Mouse (Mus musculus): ENCODE measurements around the gene Lingo1.

Lingo1 gene

DNA sequence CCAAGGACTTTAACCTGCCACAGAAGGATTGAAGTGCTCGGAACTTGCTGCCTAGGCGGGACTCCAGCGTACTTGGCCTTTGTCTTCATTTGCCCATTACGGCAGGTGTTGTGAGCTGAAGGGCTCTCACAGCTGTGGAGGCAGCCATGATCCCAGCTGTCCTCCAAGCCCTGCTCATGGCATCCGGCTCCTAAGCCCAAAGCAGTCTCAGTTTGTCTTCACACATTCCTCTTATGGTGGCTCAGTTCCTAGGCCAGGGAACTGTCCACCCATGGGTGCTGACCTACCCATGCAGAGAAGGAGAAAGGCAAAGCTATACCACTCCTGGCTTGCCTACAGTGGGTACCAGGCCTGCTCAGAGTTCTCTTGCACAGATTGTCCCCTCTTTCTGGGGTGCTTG lies 132.1 kb downstream of the Lingo1 start:
- no peak for DNase-seq

DNA sequence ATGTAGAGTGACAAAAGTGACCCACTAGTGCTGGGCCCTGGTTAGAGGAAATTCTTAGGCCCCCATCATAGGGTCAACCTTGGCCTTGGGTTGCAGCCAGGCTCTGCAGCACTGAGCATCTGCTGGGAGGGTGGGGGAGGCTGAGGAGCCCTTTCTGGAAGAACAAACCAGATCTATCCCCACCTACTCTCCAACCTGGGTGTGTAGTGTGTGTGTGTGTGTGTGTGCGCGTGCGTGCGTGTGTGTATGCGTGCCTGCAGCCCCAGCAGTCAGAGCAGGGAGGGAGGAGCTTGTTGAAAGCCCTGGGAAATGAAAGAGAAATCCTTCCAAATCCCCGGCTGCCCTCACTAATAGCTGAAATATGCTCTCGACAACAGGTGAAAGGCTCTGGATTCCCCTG lies 133.3 kb downstream of the Lingo1 start:
- no peak for DNase-seq

DNA sequence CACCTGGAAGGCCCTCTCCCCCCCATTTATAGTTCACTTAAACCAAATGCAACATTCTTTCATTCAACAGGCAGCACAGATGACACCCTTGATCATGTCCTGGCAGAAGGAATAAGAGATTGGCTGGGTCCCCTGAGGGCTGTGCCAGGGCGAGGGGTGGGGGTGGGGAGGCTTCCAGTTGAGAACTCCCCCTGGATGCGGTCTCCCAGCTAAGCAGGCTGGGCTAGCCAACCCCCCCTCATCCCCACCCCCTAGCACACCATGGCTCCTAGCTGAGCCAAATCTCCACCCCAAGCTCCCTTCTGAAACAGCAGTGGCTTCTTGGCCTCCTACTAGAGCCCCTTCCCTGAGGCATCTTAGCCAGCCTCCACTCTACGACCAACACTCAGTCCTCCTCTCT lies 133.9 kb downstream of the Lingo1 start:
- no peak for DNase-seq

DNA sequence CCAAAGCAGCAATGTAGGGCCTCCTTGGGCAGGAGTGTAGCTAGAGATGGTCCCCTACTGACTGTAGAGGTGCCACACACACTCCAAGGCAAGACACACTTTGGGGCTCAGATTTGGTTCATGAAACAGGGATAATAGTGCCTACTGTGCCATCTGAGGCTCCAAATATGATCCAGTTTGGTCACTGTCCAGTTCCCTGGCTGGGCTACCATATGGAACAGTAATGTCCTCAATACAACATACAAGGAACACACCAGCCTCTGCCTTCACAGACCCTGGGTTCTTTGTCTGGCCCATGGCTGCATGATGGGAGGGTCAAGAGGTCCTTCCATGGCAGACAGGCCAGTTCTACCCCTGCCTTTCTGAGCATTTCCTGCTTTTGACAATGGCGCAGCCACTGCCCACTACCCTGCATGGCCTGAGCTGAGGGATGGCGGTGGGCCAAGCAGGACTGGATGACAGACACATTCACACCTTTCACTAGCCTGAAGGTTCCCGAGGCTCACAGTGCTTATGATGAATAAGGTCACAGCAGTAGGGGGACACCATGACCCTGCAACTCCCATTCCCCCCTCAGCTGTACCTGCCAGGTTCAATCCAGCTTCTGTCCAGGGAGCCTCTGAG lies 134.9 kb downstream of the Lingo1 start:
- DNase-seq: no peak

DNA sequence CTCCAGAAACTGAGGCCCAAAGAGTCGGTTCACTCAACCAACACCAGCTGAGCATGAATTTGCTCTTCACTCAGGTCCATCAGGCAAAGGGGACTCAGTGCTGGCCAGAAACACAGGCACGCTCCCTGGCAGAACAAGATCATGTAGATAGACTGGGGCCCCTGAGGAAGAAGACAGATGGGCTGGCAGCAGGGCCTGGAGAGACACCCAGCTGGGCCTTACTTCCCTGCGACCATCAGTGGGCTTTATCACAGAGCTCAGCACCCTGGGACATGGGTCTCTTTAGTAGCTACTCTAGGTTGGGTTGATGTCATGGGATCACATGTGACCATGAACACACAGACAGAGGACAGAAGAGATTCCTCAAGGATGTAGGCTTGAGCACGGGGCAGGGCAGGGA lies 137.7 kb downstream of the Lingo1 start:
- DNase-seq: no peak

DNA sequence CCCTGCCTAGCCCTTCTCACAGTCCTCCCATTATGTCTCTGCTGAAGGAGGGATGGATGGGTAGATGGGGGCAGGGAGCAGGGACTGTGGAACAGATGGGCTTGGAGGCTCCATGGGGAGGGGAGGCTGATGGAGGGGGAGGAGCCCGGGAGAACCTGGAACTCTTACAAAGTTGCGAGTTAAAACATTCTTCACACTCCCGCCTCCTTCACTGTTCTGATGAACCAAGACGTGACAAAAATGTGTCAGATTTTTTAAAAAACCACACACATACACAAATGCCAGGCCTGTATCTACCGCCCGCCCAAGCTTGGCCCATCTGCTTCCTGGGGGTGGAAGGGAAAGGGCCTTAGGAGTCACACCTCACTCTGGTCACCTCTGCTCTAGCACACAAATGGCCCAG lies 138.3 kb downstream of the Lingo1 start:
- no peak for DNase-seq

DNA sequence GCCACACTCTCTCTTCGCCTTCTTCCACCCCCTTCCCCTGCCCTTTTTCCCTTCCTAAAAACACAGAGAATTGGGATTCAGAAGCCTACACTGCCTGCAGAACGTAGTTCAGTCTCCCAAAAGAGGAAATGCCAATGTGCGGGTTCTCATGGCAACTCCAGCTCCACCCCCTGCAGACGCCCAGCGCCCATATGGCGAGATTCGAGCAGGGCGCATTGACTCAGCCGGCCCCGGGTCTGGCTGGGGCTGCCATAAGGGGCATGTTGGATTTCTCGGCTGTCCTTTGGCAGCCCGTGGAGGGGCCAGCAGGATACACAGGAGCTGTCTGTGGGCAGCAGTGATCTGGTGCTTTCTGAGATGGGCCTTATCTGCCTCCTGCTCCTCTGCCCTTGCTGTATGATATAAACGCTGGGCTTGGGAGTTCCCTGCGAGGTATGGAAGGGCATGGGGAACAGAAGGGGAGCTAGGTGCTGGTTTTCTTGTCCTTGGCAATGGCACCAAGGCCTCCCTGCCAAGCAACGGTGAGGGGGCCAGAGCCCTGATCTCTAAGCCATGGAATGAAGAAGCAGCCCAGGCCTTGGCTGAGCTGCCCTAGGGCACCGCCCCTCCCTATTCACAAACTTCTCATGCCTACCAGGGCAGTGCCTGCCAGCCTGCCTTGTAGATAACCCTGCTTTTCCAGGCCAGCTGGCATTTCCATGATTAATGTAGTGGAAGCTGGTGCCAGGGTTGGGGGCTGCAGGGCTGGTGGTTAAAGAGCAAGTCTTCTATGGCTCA lies 139.3 kb downstream of the Lingo1 start:
- no peak for DNase-seq

DNA sequence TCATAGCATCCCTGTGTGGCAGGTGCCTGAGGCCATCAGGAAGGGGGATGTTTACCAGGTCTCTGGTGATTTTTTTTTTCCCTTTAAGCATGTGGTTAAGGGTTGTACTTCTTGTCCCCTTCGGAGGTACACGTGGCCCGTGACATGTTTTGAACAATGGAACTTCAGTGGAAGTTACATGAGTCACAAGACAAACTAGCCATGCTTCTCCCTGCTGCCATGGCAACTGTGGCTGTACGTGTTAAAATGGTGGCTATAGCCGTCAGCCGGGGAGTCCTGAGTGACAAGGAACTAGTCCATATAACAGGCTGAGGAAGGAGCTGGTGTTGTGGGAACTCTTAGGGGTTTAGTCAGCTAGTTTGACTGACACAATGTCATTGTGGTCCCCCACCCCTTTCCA lies 141.1 kb downstream of the Lingo1 start:
- DNase-seq: no peak

DNA sequence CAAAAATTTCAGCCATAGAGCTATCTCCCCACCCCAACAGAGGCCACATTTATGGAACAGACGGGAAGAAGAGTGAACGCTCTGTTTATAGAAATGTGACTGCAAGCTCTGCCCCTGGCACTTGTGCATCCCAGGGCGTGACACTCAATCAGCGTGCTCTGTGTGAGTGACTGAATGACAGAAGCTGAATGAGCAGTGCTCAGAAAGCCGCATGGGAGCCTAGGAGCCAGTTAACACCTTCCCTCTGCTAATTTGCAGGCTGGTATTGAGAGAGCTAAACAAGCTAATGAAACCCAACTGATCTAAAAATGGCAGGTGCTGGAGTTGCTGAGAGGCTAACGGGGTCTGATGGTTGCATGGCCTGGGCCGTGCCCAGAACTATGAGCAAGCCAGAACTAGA lies 143.7 kb downstream of the Lingo1 start:
- no peak for DNase-seq

DNA sequence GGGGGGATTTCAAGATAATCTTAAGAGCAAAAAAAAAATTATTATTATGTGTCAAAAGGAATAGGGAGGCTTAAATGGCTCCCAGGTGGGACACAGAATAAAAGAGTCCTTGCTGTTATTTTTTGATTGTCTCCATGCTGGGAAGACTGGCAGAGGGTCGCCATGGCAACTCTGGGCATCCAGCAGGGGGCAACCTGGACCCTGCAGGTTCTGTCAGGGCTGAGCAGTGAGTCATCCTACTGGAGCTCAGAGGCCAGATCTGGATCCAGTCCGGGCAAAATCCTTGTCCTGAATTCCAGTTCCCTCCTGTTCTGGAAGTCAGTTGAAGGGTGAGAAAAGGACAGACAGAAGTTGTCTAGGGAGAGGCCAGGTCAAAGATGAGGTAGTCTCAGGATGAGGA lies 144.7 kb downstream of the Lingo1 start:
- no peak for DNase-seq

DNA sequence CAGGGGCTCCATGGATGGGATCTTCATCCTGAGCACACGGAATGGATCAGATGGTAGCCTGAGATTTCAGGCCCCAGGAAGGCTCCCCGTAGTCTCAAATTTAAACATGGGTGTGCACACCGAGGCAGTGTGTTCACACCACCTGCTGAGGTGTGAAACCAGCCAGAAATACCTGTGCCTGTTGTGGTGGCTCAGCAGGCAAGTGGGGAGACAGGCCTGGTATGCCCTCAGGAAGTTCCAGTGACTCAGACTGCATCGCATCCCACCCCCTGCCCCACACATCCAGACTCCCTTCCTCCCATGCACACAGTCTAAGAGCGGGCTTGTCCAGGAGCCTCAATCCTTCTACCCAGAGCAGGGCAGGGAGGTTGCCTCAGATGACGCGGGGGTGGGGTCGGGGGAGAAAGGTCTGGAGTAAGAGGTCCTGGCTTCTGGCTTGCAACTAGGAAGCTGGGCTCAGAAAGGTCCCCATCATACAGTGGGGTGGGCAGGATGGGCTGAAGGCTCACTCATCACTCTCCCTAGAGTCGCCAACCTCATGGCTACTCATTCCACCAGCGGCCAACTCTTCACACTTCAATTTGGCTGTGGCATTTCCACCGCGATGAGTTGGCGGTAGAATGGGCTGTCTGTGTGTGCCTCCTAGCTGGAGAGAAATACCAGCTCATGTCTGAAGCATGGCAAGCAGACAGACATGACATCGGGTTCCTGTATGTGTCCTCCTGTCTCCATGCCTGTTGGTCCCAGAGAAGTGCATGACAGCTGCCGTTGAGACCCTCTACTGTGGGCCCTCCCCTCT lies 149.8 kb downstream of the Lingo1 start:
- no peak for DNase-seq

DNA sequence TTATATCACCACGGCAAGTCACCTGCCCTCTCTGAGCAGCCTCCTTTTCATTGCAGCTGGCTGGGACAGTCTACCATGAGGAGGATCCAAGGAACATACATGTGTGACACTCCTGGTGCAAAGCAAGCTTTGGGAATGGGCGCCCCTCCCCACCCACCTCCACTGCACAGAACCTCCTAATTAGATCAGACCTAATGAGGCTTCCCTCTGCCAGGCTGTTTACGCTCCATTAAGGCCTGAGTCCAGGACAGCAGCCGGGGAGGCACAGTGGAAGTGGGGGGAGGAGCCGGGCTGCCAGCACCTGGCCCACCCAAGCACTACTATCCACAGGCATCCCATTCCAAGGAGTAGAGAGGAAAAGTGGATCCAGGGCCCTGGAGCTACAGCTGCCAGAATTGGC lies 152.8 kb downstream of the Lingo1 start:
- DNase-seq: no peak

DNA sequence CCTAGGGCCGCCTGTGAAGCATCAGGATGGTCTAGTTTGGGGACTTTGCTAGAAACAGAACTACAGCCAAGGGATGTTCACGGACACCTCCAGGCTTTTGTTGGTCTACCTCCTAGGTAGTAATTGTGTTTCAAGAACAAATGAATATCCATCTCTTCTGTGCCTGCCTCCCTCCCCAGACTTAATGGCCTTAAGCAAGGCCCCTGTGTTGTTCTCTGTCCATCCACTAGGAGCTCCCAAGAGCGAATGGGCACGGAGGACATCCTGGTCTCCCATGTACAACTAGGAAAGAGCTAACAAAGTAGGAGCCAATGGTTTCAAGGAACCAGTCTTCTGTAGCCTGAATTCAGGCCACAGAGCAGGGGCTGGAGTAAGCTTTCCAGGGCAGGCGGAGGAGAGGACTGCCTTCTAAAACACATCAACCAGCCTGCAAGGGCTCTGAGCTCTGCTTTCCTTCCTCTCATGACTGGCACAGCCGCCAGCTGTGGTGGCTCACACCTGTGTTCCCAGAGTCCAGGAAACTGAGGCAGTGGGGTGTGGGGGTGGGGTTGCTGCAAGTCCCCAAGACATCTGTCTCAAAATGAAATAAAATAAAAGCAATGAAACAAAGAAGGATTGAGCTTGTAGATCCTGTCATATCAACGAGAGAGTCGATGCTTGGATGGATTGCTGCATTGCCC lies 157.9 kb downstream of the Lingo1 start:
- peak in 1 of 2 experiments; percentile 29 for DNase-seq

DNA sequence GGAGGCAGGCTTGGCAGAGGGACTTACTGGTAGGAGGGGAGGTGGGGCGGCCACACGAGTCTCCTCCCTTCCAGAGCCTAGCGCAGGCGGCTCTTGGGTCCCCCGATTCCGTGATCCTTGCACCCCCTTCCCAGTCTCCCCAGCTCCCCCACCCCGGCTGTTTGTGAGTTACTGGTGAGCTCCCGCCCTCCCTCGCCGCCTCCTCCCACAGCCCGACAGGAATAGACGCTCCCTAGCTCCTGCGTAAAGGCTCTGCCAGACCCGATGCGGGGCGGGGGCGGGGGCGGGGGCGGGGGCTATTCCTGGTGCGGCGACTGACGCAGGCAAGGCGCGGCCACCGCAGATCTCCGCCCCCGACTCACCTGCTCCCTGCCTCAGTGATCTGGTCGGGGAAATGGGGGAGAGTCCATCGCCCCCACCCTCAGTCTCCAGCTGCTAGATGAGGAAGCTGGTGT lies 158.8 kb downstream of the Lingo1 start:
- no peak for DNase-seq

DNA sequence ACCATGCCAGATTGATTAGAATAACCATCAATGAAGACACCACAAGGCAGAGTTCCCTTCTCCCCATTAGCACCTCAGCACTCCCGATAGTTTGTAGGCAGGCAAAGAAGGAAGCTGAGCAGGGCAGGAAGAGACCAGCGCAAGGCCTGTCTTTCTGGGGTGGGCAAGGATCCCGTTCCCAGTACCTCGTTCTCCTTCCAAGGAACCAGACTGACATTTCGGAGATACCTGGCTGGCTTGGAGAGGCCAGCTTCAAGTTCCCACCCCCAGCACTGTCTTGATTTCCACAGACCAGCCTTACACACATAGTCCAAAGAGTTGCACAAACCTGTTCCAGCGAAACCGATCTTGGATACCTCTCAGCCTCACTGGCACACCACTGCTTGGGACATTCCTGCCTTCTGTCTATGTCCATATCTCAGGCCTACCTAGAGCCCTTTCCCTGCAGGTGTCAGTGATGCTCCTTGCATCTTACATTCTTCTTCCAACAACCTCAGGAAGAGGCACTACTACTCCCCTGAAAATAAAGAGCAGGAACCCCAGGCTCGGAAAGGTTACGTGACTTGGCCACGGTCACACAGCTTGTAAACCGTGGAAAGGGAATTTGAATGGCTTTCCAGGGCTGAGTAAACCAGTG lies 159.4 kb downstream of the Lingo1 start:
- no peak for DNase-seq

DNA sequence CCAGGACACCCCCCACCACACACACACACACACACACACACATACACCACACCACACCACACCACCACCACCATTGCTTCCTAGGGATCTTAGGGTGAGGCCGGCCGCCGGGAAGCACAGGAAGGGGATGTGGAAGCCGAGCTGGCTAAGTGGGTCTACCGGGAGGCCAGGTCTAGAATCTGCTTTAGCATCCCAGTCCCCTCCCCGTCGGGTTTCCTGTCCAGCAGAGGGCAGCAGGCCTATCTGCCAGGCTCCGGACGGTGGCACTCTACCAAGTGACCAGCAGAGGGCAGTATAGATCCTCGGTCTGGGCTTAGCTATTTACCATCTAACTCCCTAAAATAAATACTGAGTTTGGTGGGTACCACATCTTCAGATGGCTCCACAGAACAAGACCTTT lies 160.1 kb downstream of the Lingo1 start:
- peak; percentile 86 to 89 for DNase-seq

DNA sequence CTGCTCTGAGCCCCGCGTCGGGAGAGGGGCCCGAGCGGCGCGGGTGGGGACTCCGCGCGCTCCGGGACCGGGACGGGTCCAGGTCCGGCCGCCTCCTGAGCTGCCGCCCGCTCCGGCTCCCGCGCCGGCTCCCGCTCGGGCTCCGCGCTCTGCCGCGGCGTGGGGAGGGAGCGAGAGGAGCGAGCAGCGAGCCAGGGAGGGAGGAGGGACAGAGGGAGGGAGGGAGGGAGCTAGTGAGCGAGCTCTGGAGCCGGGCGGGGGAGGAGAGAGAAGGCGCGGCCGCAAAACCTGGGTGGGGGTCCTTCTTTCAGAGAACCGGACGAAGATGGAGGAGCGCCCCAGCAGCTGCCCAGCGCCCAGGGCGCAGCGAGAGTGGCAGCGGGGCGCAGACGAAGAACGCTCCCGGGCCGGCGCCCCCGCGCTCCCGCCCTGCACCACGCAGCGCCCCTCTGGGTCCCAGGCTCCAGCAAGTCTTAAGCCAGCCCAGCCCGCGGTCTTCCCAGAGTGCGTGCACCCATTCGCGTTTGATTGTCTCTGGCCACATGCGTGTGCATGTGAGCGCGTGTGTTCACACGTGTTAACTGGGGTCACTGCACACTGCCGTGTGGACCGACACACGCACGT lies 160.7 kb downstream of the Lingo1 start:
- peak; percentile 9 to 48 for DNase-seq

DNA sequence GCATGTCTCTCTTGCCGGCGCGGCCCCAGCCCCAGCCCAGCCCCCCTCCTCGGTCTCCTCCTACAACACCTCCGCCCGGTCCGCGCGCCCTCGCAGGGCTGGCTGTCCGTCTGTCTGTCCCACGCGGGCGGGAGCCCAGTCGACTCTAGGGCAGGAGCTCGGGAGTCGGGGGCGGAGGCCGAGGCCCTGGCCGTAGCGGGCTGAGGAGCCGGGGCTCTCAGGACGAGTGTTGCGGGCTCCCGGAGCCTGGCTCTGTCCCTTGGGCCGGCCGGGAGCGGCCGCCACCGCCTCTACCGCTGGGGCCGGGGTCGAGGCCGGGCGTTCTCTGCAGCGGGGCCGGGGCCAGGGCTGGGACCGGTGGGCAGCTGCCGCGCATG lies 161.2 kb downstream of the Lingo1 start:
- DNase-seq: peak in 1 of 2 experiments; percentile 10

DNA sequence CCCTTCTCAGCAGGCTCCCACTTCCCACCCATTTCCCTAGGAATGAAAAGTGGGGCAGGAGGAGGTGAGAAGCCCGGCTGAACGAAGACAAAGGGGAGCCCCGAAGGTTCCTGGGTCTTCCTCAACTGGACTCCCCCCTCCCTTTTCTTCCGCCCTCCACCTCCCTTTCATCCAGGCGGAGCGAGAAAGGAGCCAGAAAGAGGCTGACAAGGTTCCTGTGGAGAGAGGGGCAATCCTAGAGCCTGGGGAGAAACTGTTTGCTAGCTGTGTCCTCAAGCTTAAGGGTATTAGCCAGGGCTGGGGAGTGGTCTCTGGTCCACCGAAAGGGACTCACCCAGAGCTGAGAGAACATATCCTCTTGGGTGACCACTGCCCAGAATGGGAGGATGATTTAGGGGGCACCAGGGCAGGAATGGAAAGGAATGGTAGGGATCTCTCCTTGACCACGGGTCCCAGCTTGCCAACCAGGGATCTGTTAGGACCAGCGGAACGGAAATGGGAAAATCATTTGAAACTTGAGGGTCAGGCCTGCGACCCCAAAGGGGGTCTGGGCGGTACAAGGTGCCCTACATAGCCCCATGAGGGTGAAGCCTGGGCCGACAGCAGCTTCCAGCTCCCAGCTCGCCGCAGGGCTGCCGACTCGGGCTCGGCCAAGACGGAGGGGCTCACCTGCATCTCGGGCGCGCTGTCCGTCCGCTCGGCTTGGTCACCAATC lies 161.7 kb downstream of the Lingo1 start:
- no peak for DNase-seq

DNA sequence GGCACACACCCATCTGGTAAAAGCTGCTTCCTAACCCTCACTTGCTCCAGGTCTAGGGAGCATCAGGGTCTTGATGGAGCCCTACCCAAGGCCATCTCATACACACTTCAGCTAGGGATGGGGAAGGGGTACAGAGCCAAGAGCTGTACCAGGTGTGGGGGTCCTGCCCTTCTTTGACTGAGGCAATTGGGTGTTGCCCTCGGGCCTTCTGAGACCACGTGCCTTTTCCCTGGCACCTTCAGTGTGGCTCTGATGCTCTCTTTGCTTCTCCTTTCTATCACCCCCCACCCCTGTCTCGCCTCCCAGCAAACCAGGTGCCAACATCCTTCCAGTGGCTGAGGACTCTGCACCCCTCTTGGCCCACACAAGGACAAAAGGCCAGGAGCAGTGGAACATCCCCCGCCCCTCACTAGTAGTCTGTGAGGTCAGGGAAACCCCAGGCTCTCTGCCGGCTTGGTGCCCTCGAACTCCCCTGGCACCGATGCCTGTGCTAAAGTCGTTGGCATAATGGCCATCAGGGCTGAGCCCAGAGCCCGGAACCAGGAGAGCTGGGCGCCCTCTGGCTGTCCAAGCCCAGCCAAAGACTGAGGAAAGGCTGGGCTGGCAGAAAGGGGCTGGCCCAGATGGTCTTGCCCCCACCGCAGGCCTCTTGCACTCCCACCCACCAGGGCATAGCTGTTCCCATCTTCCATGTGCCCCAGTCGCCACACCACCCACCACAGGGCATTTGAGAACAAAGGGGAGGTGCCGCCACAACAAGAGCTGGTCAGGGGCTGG lies 162.6 kb downstream of the Lingo1 start:
- DNase-seq: no peak

DNA sequence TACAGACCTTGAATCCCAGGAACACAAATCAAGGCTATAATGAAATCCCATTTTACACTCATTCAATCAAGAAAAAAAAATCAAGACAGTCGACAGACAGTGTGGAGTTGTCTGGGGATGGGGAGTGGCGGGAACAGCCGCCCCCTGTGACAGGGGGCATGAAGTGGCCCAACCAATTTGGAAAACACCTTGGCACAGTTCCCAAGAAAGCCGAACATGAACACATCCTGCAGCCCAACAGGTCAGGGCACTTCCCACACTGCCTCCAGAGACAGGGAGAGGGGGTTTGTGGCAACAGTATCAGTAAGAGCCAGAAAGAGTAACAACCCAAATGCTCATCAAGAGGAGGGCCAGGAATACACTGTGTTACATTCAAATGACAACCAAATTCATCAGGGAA lies 165.3 kb downstream of the Lingo1 start:
- no peak for DNase-seq
